Mouse (Mus musculus): Measurements from ENCODE around the gene Fyb2. TPM values are rescaled to one million over a fixed set of nuclear protein-coding genes. Genes with fewer than 3 reads are reported as not detected.

The Fyb2 gene
- polyA plus RNA-seq, 1 experiment from 2014 or later: 1.0 TPM

DNA sequence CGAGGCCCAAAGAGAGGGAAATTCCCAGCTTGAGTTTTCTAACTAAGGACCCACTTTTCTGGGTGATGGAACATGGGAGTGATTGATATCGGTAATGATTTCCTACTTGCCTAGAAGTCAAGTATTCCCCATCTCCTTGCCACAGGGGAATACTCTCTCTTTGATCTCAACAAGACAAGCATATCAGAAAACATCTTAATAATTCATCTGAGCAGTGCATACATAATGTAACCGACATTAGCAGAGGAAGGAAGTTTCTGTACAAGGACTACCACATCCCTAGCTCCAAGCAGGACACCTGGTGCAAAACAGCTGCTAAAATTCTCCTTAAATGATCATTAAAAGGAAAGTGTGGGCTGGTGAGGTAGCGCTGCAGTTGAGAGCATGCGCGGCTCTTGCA lies 8.2 kb upstream of the Fyb2 start:
- Histone ChIP-seq H3K4me1 (replicated peaks; ENCODE audit: insufficient read depth, low read length) (no peaks in the 10 kb centered on the region), H3K9me3 (replicated peaks; ENCODE audit: low read length) (no peaks in the 10 kb centered on the region), H3K4me3 (replicated peaks; ENCODE audit: low read depth, low read length) (no peak overlapping the region), H3K4me2 (ENCODE audit: low read length) (no peak overlapping the region), H3K9ac (ENCODE audit: low read depth, low read length) (no peak overlapping the region), H3K36me3 (ENCODE audit: insufficient read depth, low read length) (no peaks in the 10 kb centered on the region), H3K27me3 (ENCODE audit: insufficient read depth, low read length) (no peaks in the 10 kb centered on the region), H3K27ac (no peak overlapping the region)
- DNase-seq (ENCODE audit: low spot score) (no peak), ATAC-seq (replicated peaks; ENCODE audit: low FRiP score, low read depth) (no peak)
- TF ChIP-seq CTCF (IDR thresholded peaks at IDR 0.05; ENCODE audit: low read depth): no peak
- 80% methylated on average over 6 of the region's 6 CpGs for WGBS

DNA sequence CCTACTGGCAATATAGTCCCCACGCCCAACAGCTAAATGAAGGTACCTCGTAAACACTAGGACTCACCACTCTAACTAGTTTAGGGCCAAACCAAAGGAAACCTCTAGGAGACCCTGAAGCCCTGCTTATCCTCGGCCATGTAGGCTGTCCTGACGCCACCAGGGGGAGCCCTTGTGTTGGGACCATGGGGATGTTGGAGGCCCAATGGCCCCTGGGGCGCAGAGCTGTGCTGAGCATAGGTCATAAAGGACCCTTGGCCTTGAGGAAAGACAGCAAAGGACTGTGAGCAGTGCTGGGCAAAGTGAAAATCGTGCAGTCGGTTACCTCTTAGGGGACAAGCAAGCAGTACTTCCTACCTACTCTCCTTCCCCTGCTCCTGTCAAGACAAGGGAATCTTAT lies 1.6 kb upstream of the Fyb2 start:
- Histone ChIP-seq H3K27ac (no peak overlapping the region), H3K4me3 (replicated peaks; ENCODE audit: low read depth, low read length) (no peak overlapping the region), H3K4me2 (ENCODE audit: low read length) (no peak overlapping the region), H3K27me3 (ENCODE audit: insufficient read depth, low read length) (no peaks in the 10 kb centered on the region), H3K36me3 (ENCODE audit: insufficient read depth, low read length) (no peaks in the 10 kb centered on the region), H3K9me3 (replicated peaks; ENCODE audit: low read length) (no peaks in the 10 kb centered on the region), H3K4me1 (replicated peaks; ENCODE audit: insufficient read depth, low read length) (no peaks in the 10 kb centered on the region), H3K9ac (ENCODE audit: low read depth, low read length) (no peak overlapping the region)
- peak; percentile 67 for DNase-seq (ENCODE audit: low spot score)
- peak; percentile 96 for TF ChIP-seq CTCF (IDR thresholded peaks at IDR 0.05; ENCODE audit: low read depth)
- ATAC-seq (replicated peaks; ENCODE audit: low FRiP score, low read depth): peak; percentile 63; the same call in 1 of the 2 replicates
- 24% methylated on average over 7 of the region's 7 CpGs for WGBS

DNA sequence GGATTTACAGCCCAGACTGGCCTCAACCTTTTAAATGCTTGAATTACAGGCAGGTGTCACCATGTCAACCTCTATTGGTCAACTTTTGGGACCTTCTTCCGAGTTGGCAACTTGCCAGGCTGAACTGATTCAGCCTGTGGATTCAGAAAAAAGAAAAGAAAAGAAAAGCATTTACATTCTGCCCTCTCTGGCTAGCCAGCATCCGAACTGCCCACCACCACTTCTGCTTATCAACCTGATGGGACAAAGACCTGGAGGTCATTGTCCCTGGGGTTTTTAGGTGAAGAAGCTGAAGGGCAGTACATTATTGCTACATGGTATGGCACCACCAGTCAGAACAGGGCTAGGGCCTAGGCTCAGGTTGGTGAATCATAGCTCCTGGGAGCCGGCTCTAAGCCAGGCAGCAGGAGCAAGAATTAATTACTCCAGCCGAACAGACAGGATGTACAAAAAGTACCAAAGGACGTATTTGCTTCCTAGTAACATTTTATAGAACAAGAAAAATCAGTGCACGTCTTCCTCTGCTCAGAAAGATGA lies 1.5 kb downstream of the Fyb2 start:
- no peak overlapping the region for H3K4me2 ChIP-seq (ENCODE audit: low read length)
- no peak overlapping the region for H3K4me3 ChIP-seq (replicated peaks; ENCODE audit: low read depth, low read length)
- no peaks in the 10 kb centered on the region for H3K27me3 ChIP-seq (ENCODE audit: insufficient read depth, low read length)
- no peak for TF ChIP-seq CTCF (IDR thresholded peaks at IDR 0.05; ENCODE audit: low read depth)
- no peak overlapping the region for H3K9ac ChIP-seq (ENCODE audit: low read depth, low read length)
- no peaks in the 10 kb centered on the region for H3K36me3 ChIP-seq (ENCODE audit: insufficient read depth, low read length)
- ATAC-seq (replicated peaks; ENCODE audit: low FRiP score, low read depth): no peak
- no peak overlapping the region for H3K27ac ChIP-seq
- WGBS: 40% methylated on average over 6 of the region's 6 CpGs
- no peaks in the 10 kb centered on the region for H3K9me3 ChIP-seq (replicated peaks; ENCODE audit: low read length)
- no peak for DNase-seq (ENCODE audit: low spot score)
- no peaks in the 10 kb centered on the region for H3K4me1 ChIP-seq (replicated peaks; ENCODE audit: insufficient read depth, low read length)

DNA sequence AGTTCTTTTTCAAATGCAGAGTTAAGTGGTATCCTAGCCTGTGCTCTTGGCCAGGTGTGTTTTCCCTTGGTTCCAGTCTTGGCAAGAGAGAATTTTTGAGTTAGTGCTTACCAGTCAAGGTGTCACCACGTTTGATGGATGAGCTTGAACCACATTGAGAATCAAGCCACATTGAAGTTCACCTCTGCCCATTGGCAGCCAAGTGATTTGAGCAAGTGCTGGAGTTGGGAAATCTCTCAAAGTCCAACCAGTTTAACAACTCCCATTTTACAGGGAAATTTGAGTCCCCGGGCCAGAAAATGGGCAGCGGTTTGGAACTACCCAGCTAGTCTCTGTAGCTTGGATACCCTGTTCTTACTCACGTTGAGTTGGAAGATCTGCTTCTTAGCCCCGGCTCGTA lies 4.8 kb downstream of the Fyb2 start:
- ATAC-seq (replicated peaks; ENCODE audit: low FRiP score, low read depth) (no peak), DNase-seq (ENCODE audit: low spot score) (no peak)
- Histone ChIP-seq H3K9ac (ENCODE audit: low read depth, low read length) (no peak overlapping the region), H3K4me1 (replicated peaks; ENCODE audit: insufficient read depth, low read length) (no peaks in the 10 kb centered on the region), H3K27ac (no peak overlapping the region), H3K27me3 (ENCODE audit: insufficient read depth, low read length) (no peaks in the 10 kb centered on the region), H3K9me3 (replicated peaks; ENCODE audit: low read length) (no peaks in the 10 kb centered on the region), H3K4me3 (replicated peaks; ENCODE audit: low read depth, low read length) (no peak overlapping the region), H3K4me2 (ENCODE audit: low read length) (no peak overlapping the region), H3K36me3 (ENCODE audit: insufficient read depth, low read length) (no peaks in the 10 kb centered on the region)
- WGBS: 80% methylated on average over 6 of the region's 6 CpGs
- TF ChIP-seq CTCF (IDR thresholded peaks at IDR 0.05; ENCODE audit: low read depth): no peak

DNA sequence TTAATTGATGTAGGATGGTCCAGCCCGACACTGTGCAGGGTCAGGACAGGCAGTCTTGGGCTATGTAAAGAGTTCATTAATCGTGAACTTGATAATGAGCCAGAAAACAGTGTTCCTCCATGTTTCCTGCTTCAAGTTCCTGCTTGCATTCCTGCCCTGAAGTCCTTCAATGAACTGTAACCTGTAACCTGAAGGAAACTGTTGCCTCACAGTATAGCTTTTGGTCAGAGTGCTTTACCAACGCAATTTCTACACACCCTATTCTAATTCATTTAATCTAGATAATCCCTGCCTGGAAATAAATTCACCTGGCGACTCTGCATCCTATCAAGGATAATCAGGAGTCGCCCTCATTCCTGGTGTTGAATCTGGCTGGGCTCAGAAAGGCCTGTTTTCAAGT lies 12.1 kb downstream of the Fyb2 start:
- Histone ChIP-seq H3K27me3 (ENCODE audit: insufficient read depth, low read length) (no peaks in the 10 kb centered on the region), H3K4me1 (replicated peaks; ENCODE audit: insufficient read depth, low read length) (no peaks in the 10 kb centered on the region), H3K4me3 (replicated peaks; ENCODE audit: low read depth, low read length) (no peak overlapping the region), H3K9me3 (replicated peaks; ENCODE audit: low read length) (no peaks in the 10 kb centered on the region), H3K4me2 (ENCODE audit: low read length) (no peak overlapping the region), H3K36me3 (ENCODE audit: insufficient read depth, low read length) (no peaks in the 10 kb centered on the region), H3K27ac (no peak overlapping the region), H3K9ac (ENCODE audit: low read depth, low read length) (no peak overlapping the region)
- WGBS: 71% methylated on average over 5 of the region's 5 CpGs
- DNase-seq (ENCODE audit: low spot score): no peak
- no peak for ATAC-seq (replicated peaks; ENCODE audit: low FRiP score, low read depth)
- TF ChIP-seq CTCF (IDR thresholded peaks at IDR 0.05; ENCODE audit: low read depth): no peak

DNA sequence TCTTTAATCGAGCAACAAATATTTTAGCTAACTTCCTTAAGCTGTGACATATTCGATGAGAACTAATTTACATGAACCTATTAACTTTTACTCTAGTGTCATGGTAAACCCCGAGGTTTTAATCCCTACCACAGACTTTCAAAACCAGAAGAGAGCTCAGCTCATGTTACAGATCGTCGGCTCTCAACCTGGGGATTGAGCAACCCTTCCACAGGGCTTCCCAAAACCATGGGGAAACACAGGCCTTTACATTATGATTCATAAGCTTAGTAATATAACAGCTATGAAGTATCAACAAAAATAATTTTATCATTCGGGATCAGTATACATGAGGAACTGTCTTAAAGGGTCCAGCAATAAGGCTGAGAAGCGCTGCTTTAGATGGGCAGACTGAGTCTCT lies 15.9 kb downstream of the Fyb2 start:
- Histone ChIP-seq H3K4me1 (replicated peaks; ENCODE audit: insufficient read depth, low read length) (no peaks in the 10 kb centered on the region), H3K27ac (no peak overlapping the region), H3K4me2 (ENCODE audit: low read length) (no peak overlapping the region), H3K27me3 (ENCODE audit: insufficient read depth, low read length) (no peaks in the 10 kb centered on the region), H3K4me3 (replicated peaks; ENCODE audit: low read depth, low read length) (no peak overlapping the region), H3K9me3 (replicated peaks; ENCODE audit: low read length) (no peaks in the 10 kb centered on the region), H3K36me3 (ENCODE audit: insufficient read depth, low read length) (no peaks in the 10 kb centered on the region), H3K9ac (ENCODE audit: low read depth, low read length) (no peak overlapping the region)
- DNase-seq (ENCODE audit: low spot score): no peak
- no peak for TF ChIP-seq CTCF (IDR thresholded peaks at IDR 0.05; ENCODE audit: low read depth)
- no peak for ATAC-seq (replicated peaks; ENCODE audit: low FRiP score, low read depth)
- 78% methylated on average over 7 of the region's 7 CpGs for WGBS

DNA sequence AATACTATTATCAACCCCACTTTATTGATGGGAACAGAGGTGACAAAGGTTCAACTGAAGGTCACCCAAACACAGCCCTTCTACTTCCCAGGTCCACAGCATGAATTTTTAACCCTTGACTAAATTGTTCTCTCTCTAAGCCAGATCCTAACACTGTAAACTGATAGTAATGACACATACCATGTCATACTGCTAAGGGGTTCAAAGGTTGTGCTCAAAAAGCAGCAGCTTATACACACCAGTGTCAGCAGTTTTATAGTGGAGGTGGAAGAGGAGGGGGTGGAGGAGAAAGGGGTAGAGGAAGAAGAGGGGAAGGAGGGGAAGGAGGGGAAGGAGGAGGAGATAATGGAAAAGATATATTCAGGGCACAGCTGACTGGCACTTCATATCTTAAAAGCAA lies 20.4 kb downstream of the Fyb2 start:
- Histone ChIP-seq H3K9me3 (replicated peaks; ENCODE audit: low read length) (no peaks in the 10 kb centered on the region), H3K9ac (ENCODE audit: low read depth, low read length) (no peak overlapping the region), H3K27me3 (ENCODE audit: insufficient read depth, low read length) (no peaks in the 10 kb centered on the region), H3K4me2 (ENCODE audit: low read length) (no peak overlapping the region), H3K4me3 (replicated peaks; ENCODE audit: low read depth, low read length) (no peak overlapping the region), H3K27ac (no peak overlapping the region), H3K4me1 (replicated peaks; ENCODE audit: insufficient read depth, low read length) (no peaks in the 10 kb centered on the region), H3K36me3 (ENCODE audit: insufficient read depth, low read length) (no peaks in the 10 kb centered on the region)
- ATAC-seq (replicated peaks; ENCODE audit: low FRiP score, low read depth) (peak; percentile 29; the same call in 1 of the 2 replicates), DNase-seq (ENCODE audit: low spot score) (no peak)
- no peak for TF ChIP-seq CTCF (IDR thresholded peaks at IDR 0.05; ENCODE audit: low read depth)

Measured in kidney, postnatal 0 days (tissue).